Mouse (Mus musculus) embryonic stem cell, embryonic (primary cell): Measurements from ENCODE around the gene Vmn2r99.

Experiments used
- CTCF ChIA-PET, 4 experiments: fragments of 300-600 bp in 2 of 4; fragments of 350-600 bp in 2 of 4; sonication (Branson Sonifier 250); formaldehyde crosslinking; loops; one replicate each; lab custom pipeline; 2022; ENCODE audit warnings: inconsistent platforms in 2 of 4; lab: Charles Lee
- POLR2A ChIA-PET, 4 experiments: fragments of 300-600 bp in 2 of 4; fragments of 350-600 bp in 2 of 4; sonication (Branson Sonifier 250); formaldehyde crosslinking; loops; one replicate each; lab custom pipeline; 2022; ENCODE audit warnings: antibody characterized with exemption in 4 of 4, inconsistent platforms in 1 of 4; lab: Charles Lee

The Vmn2r99 gene

GRCm38 (mm10) chr17:19361649-19362048, at the start of gene Vmn2r99:
Gene Vmn2r99 (plus strand): TSS chr17:19361949.
- ChIA-PET CTCF (no interaction called here), POLR2A (no interaction called here)

- POLR2A ChIA-PET = no interaction called here
- CTCF ChIA-PET = no interaction called here
Measured at GRCm38 (mm10) chr17:19437623-19438022, 75.9 kb downstream of the Vmn2r99 start.

GRCm38 (mm10) chr17:19444932-19445331, 83.2 kb downstream of the Vmn2r99 start:
- ChIA-PET POLR2A (no interaction called here), CTCF (no interaction called here)
